In the genomic region with DNA sequence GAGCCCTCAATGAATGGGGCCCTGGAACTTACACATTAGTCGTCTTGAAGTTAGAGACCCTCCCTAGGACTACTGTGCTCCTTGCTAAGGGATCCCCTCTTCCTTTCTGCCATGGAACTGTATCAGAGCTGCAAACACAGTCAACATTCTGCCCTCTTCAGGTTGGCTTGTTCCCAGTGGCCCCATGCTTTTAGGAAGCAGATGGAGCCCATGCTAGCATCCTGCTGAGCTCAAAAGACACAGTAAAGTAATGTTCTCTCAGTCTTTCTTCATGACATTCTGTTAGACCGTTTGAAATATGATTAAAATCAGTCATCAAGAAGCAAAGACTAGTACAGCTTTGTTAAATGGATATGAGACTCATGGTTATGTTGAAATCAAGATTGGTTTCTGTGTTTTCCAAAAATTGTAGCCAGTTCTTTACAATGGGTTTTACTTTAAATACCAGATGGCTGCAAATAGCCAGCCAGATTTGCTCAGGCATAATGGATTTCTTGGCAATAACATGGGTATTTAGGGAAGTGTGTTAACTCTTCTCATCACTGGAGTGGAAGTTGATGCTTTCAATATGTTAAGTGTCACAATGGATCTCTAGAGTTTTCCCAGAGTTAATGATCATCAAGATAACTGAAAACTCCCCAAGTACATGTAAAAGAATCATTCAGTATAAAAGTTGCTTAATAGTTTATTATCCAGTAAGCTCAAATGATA, we compare ENCODE assay signal across 15 mouse cellular contexts. TPM values are rescaled to one million over a fixed set of nuclear protein-coding genes. Genes with fewer than 3 reads are reported as not detected.
DNase-seq lines count a peak whose midpoint lies in the region; ATAC-seq and TF ChIP-seq lines count a peak whose summit lies in the region.
"Had no signal": no experiment of that assay in that cellular context is flagged by ENCODE, and none has a peak within 500 bp of the region (broad histone marks: within the 10 kb centered on the region; RNA-seq: fewer than 3 reads in every experiment).

No protein-coding gene starts in this region.

- H3K27ac ChIP-seq in forebrain, embryonic 14.5 days (ENCODE audit: low read depth, low read length): no peak overlapping the region
- H3K27ac ChIP-seq in forebrain, embryonic 11.5 days (ENCODE audit: low read depth, low read length): no peak overlapping the region
- no peak overlapping the region for H3K27ac ChIP-seq in lung, embryonic 14.5 days (ENCODE audit: low read depth)
- 0 out of 2 replicates have a peak overlapping the region, but pooled peaks have one; percentile 0 for H3K27ac ChIP-seq in forebrain, embryonic 16.5 days (ENCODE audit: low read length)
- H3K27ac ChIP-seq: embryonic facial prominence, embryonic 15.5 days; heart, adult 2 months; limb, embryonic 10.5 days; liver, embryonic 15.5 days had no signal

- no peaks in the 10 kb centered on the region for H3K27me3 ChIP-seq in forebrain, embryonic 14.5 days (replicated peaks; ENCODE audit: control insufficient read depth, insufficient read depth, low read length)
- no peaks in the 10 kb centered on the region for H3K27me3 ChIP-seq in forebrain, embryonic 11.5 days (ENCODE audit: control insufficient read depth, insufficient read depth, low read length)
- no peaks in the 10 kb centered on the region for H3K27me3 ChIP-seq in lung, embryonic 14.5 days (ENCODE audit: insufficient read depth, low read length)
- no peaks in the 10 kb centered on the region for H3K27me3 ChIP-seq in forebrain, embryonic 16.5 days (replicated peaks; ENCODE audit: control insufficient read depth, insufficient read depth, low read length)
- H3K27me3 ChIP-seq: embryonic facial prominence, embryonic 15.5 days; liver, embryonic 15.5 days had no signal

- H3K4me1 ChIP-seq in forebrain, embryonic 14.5 days (ENCODE audit: control insufficient read depth, insufficient read depth, low read length): no peaks in the 10 kb centered on the region
- no peaks in the 10 kb centered on the region for H3K4me1 ChIP-seq in forebrain, embryonic 11.5 days (replicated peaks; ENCODE audit: control insufficient read depth, insufficient read depth, low read length)
- H3K4me1 ChIP-seq in lung, embryonic 14.5 days (ENCODE audit: insufficient read depth): no peaks in the 10 kb centered on the region
- no peaks in the 10 kb centered on the region for H3K4me1 ChIP-seq in lung, adult 2 months (ENCODE audit: control insufficient read depth, insufficient read depth, low read length)
- no peaks in the 10 kb centered on the region for H3K4me1 ChIP-seq in forebrain, embryonic 16.5 days (replicated peaks; ENCODE audit: control insufficient read depth, insufficient read depth, low read length)
- H3K4me1 ChIP-seq: embryonic facial prominence, embryonic 15.5 days; limb, embryonic 10.5 days; liver, embryonic 15.5 days had no signal

- WGBS in forebrain, embryonic 14.5 days: 54% methylated on average over 2 of the region's 2 CpGs
- 69% methylated on average over 2 of the region's 2 CpGs for WGBS in forebrain, embryonic 11.5 days
- WGBS in lung, embryonic 14.5 days: 49% methylated on average over 2 of the region's 2 CpGs
- WGBS in lung, adult 2 months: 49% methylated on average over 2 of the region's 2 CpGs
- 51% methylated on average over 2 of the region's 2 CpGs for WGBS in forebrain, embryonic 16.5 days

- no peak for TF ChIP-seq CTCF in lung, embryonic 14.5 days (IDR thresholded peaks at IDR 0.05; ENCODE audit: low read depth)
- no peak for TF ChIP-seq CTCF in lung, adult 2 months (IDR thresholded peaks at IDR 0.05; ENCODE audit: insufficient read depth, low read length)

- ATAC-seq in forebrain, embryonic 14.5 days: peak; percentile 83
- ATAC-seq in forebrain, embryonic 11.5 days (replicated peaks; ENCODE audit: low FRiP score): no peak
- peak; percentile 86 for ATAC-seq in lung, embryonic 14.5 days (ENCODE audit: insufficient read depth)
- ATAC-seq in forebrain, embryonic 16.5 days: peak; percentile 84

- H3K36me3 ChIP-seq in forebrain, embryonic 14.5 days (ENCODE audit: control insufficient read depth, insufficient read depth, low read length): no peaks in the 10 kb centered on the region
- H3K36me3 ChIP-seq in forebrain, embryonic 11.5 days (ENCODE audit: control insufficient read depth, insufficient read depth, low read length): no peaks in the 10 kb centered on the region
- H3K36me3 ChIP-seq in lung, embryonic 14.5 days (ENCODE audit: insufficient read depth): no peaks in the 10 kb centered on the region
- H3K36me3 ChIP-seq in forebrain, embryonic 16.5 days (ENCODE audit: control insufficient read depth, insufficient read depth): no peaks in the 10 kb centered on the region
- H3K36me3 ChIP-seq: embryonic facial prominence, embryonic 15.5 days; limb, embryonic 10.5 days; liver, embryonic 15.5 days had no signal

- TF ChIP-seq POLR2A in lung, adult 2 months (IDR thresholded peaks at IDR 0.05; ENCODE audit: borderline replicate concordance, extremely low read depth, low read depth, low read length): no peak

- H3K4me2 ChIP-seq in forebrain, embryonic 14.5 days (ENCODE audit: low read length): no peak overlapping the region
- no peak overlapping the region for H3K4me2 ChIP-seq in forebrain, embryonic 11.5 days (ENCODE audit: low read depth, low read length, severe bottlenecking)
- no peak overlapping the region for H3K4me2 ChIP-seq in lung, embryonic 14.5 days
- no peak overlapping the region for H3K4me2 ChIP-seq in forebrain, embryonic 16.5 days (ENCODE audit: low read length)
- H3K4me2 ChIP-seq: embryonic facial prominence, embryonic 15.5 days; liver, embryonic 15.5 days had no signal

- H3K9ac ChIP-seq in forebrain, embryonic 14.5 days (ENCODE audit: low read length): no peak overlapping the region
- H3K9ac ChIP-seq in forebrain, embryonic 11.5 days (ENCODE audit: low read length): no peak overlapping the region
- H3K9ac ChIP-seq in lung, embryonic 14.5 days: no peak overlapping the region
- no peak overlapping the region for H3K9ac ChIP-seq in forebrain, embryonic 16.5 days (replicated peaks; ENCODE audit: low read depth, low read length)
- H3K9ac ChIP-seq: embryonic facial prominence, embryonic 15.5 days; liver, embryonic 15.5 days had no signal

- no peak overlapping the region for H3K4me3 ChIP-seq in forebrain, embryonic 14.5 days (ENCODE audit: low read depth, low read length)
- H3K4me3 ChIP-seq in forebrain, embryonic 11.5 days (ENCODE audit: low read depth, low read length): no peak overlapping the region
- H3K4me3 ChIP-seq in lung, embryonic 14.5 days (ENCODE audit: low read depth, low read length): no peak overlapping the region
- H3K4me3 ChIP-seq in lung, adult 2 months (replicated peaks; ENCODE audit: extremely low read depth, low read depth, low read length): no peak overlapping the region
- H3K4me3 ChIP-seq in forebrain, embryonic 16.5 days (replicated peaks; ENCODE audit: low read length): no peak overlapping the region
- H3K4me3 ChIP-seq: embryonic facial prominence, embryonic 15.5 days; heart, adult 2 months; limb, embryonic 10.5 days; liver, embryonic 15.5 days had no signal

- no peaks in the 10 kb centered on the region for H3K9me3 ChIP-seq in forebrain, embryonic 14.5 days (replicated peaks; ENCODE audit: control insufficient read depth, low read length)
- H3K9me3 ChIP-seq in forebrain, embryonic 11.5 days (ENCODE audit: control insufficient read depth, low read length): no peaks in the 10 kb centered on the region
- no peaks in the 10 kb centered on the region for H3K9me3 ChIP-seq in lung, embryonic 14.5 days (ENCODE audit: low read depth, low read length)
- no peaks in the 10 kb centered on the region for H3K9me3 ChIP-seq in forebrain, embryonic 16.5 days (ENCODE audit: control insufficient read depth, low read length)
- H3K9me3 ChIP-seq: embryonic facial prominence, embryonic 15.5 days; limb, embryonic 10.5 days; liver, embryonic 15.5 days had no signal

- DNase-seq in forebrain, embryonic 14.5 days (ENCODE audit: low spot score): peak; percentile 81
- no peak for DNase-seq in forebrain, embryonic 11.5 days (ENCODE audit: low spot score)
- DNase-seq in lung, embryonic 14.5 days: peak; percentile 74
- no peak for DNase-seq in lung, adult 2 months
- DNase-seq in cerebellum, adult 11 months: peak; percentile 88
- no peak for DNase-seq in kidney, adult 9 months
- no peak for DNase-seq in testis, postnatal 14 days (ENCODE audit: low spot score)
- DNase-seq: adrenal gland, postnatal 14 days; heart, adult 2 months; heart, postnatal 14 days; kidney, adult 2 months had no signal

RNA-seq across cellular contexts. Expression of gene Fam81b, which starts 0.9 kb away (rescaled TPM):
- 0.99 and 1.1 TPM in 2 replicates for polyA plus RNA-seq in forebrain, embryonic 14.5 days (2014; fragmentation: Nextera tagmentation; extraction: Ambion mirVana)
- polyA plus RNA-seq in forebrain, embryonic 11.5 days (2014; fragmentation: Nextera tagmentation; extraction: Ambion mirVana): not detected in 2 replicates
- not detected in 2 replicates for polyA plus RNA-seq in lung, embryonic 14.5 days (2014; fragmentation: Nextera tagmentation; extraction: Ambion mirVana)
- polyA plus RNA-seq in lung, adult 2 months (2012; rRNA removed): 0.20 and 0.93 TPM in 2 replicates
- polyA plus RNA-seq in forebrain, embryonic 16.5 days (2015; fragmentation: Nextera tagmentation; extraction: Ambion mirVana): 0.36 and 0.44 TPM in 2 replicates
- polyA plus RNA-seq: kidney, adult 2 months; limb, embryonic 10.5 days; liver, embryonic 15.5 days had no signal

Comparison
In these comparisons a context has a peak if more than half of its experiments do, and no peak if none do; other contexts are left out.
1. DNase-seq: peak in forebrain, embryonic 14.5 days (single experiment), lung, embryonic 14.5 days (single experiment) and cerebellum, adult 11 months (single experiment); none in forebrain, embryonic 11.5 days (single experiment), lung, adult 2 months (single experiment), kidney, adult 9 months (single experiment) and testis, postnatal 14 days (single experiment).